In the genomic region with DNA sequence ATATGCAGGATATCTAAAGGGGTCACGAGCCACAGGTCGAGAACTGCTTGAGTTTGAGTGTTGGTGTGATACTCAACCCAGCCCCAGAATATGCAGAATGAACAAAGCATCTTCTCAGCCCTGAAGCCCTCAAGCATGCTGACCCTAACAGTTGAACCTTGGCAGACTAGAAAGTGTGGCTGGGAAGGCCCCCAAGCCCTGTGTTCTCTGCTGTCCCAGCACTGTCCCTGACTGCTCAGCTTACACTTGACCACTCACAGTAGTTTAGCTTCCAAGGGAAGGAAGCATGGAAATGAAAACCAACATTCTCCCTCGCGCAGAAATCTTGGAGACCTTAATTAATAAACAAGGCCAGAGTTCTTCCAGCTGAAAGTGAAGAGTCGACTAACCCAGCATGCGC, we compare ENCODE assay signal across 28 mouse cellular contexts.
DNase-seq lines count a peak whose midpoint lies in the region; ATAC-seq lines count a peak whose summit lies in the region.
"Had no signal": no experiment of that assay in that cellular context is flagged by ENCODE, and none has a peak within 500 bp of the region (broad histone marks: within the 10 kb centered on the region; RNA-seq: fewer than 3 reads in every experiment).

No protein-coding gene starts in this region.

- WGBS in kidney, embryonic 14.5 days = 71% methylated on average over 6 of the region's 6 CpGs
- 59% methylated on average over 6 of the region's 6 CpGs for WGBS in lung, embryonic 15.5 days
- WGBS in midbrain, embryonic 10.5 days = 75% methylated on average over 6 of the region's 6 CpGs
- 67% methylated on average over 6 of the region's 6 CpGs for WGBS in midbrain, embryonic 14.5 days
- 72% methylated on average over 6 of the region's 6 CpGs for WGBS in midbrain, embryonic 13.5 days
- WGBS in midbrain, embryonic 16.5 days = 74% methylated on average over 6 of the region's 6 CpGs

- H3K9ac ChIP-seq in kidney, embryonic 14.5 days (ENCODE audit: low read depth, low read length) = no peak overlapping the region
- H3K9ac ChIP-seq in lung, embryonic 15.5 days = no peak overlapping the region
- H3K9ac ChIP-seq in midbrain, embryonic 14.5 days (replicated peaks; ENCODE audit: low read length) = no peak overlapping the region
- H3K9ac ChIP-seq in midbrain, embryonic 13.5 days (replicated peaks) = no peak overlapping the region
- no peak overlapping the region for H3K9ac ChIP-seq in midbrain, embryonic 16.5 days (ENCODE audit: low read depth, low read length)
- H3K9ac ChIP-seq: embryonic facial prominence, embryonic 13.5 days; forebrain, embryonic 12.5 days; forebrain, embryonic 15.5 days; heart, embryonic 12.5 days; heart, embryonic 15.5 days; hindbrain, embryonic 13.5 days had no signal

- no peak for DNase-seq in kidney, postnatal 25 days
- DNase-seq in lung, postnatal 14 days = no peak
- DNase-seq in midbrain, embryonic 10.5 days (ENCODE audit: low spot score) = no peak
- no peak for DNase-seq in midbrain, embryonic 14.5 days
- DNase-seq: adrenal gland, adult 8-10 months; adrenal gland, postnatal 25 days; cerebellum, adult 11-12 months; cerebellum, adult 8-10 months; cerebellum, postnatal 10 days; cerebellum, postnatal 36 days; embryo, embryonic 11 days; gastrocnemius, postnatal 25 days; heart, adult 18-20 months; heart, postnatal 10 days; heart, postnatal 36 days had no signal

- ATAC-seq in kidney, embryonic 14.5 days (ENCODE audit: low FRiP score, low TSS enrichment) = 0 out of 2 replicates have a peak, but pooled peaks have one; percentile 66
- peak; percentile 49; the same call in 1 of the 2 replicates for ATAC-seq in lung, embryonic 15.5 days (ENCODE audit: borderline replicate concordance, extremely low read depth, low FRiP score, low TSS enrichment)
- no peak for ATAC-seq in midbrain, embryonic 14.5 days (ENCODE audit: low FRiP score, low TSS enrichment)
- no peak for ATAC-seq in midbrain, embryonic 13.5 days
- no peak for ATAC-seq in midbrain, embryonic 16.5 days
- ATAC-seq: forebrain, embryonic 15.5 days had no signal

- H3K36me3 ChIP-seq in kidney, embryonic 14.5 days (ENCODE audit: control insufficient read depth, insufficient read depth, low read length) = no peaks in the 10 kb centered on the region
- H3K36me3 ChIP-seq in lung, embryonic 15.5 days = peaks cover 8% of the 10 kb centered on the region; the same call in 1 of the 2 replicates
- peaks cover 25% of the 10 kb centered on the region for H3K36me3 ChIP-seq in midbrain, embryonic 10.5 days
- H3K36me3 ChIP-seq in midbrain, embryonic 14.5 days (ENCODE audit: control insufficient read depth, insufficient read depth, low read length) = peaks cover 29% of the 10 kb centered on the region; the same call in 1 of the 2 replicates
- H3K36me3 ChIP-seq in midbrain, embryonic 13.5 days = peaks cover 28% of the 10 kb centered on the region
- peaks cover 14% of the 10 kb centered on the region; the same call in 1 of the 2 replicates for H3K36me3 ChIP-seq in midbrain, embryonic 16.5 days (ENCODE audit: control insufficient read depth, insufficient read depth, low read length)
- H3K36me3 ChIP-seq: heart, embryonic 12.5 days had no signal

- no peaks in the 10 kb centered on the region for H3K9me3 ChIP-seq in kidney, embryonic 14.5 days (ENCODE audit: control insufficient read depth, low read length)
- no peaks in the 10 kb centered on the region for H3K9me3 ChIP-seq in lung, embryonic 15.5 days
- H3K9me3 ChIP-seq in midbrain, embryonic 10.5 days (replicated peaks) = no peaks in the 10 kb centered on the region
- no peaks in the 10 kb centered on the region for H3K9me3 ChIP-seq in midbrain, embryonic 14.5 days (ENCODE audit: control insufficient read depth, low read length)
- H3K9me3 ChIP-seq in midbrain, embryonic 13.5 days = no peaks in the 10 kb centered on the region
- H3K9me3 ChIP-seq in midbrain, embryonic 16.5 days (replicated peaks; ENCODE audit: control insufficient read depth, low read length, poor library complexity, severe bottlenecking) = no peaks in the 10 kb centered on the region
- H3K9me3 ChIP-seq: embryonic facial prominence, embryonic 10.5 days; embryonic facial prominence, embryonic 13.5 days; forebrain, embryonic 12.5 days; forebrain, embryonic 15.5 days; heart, embryonic 12.5 days; heart, embryonic 15.5 days; hindbrain, embryonic 10.5 days; hindbrain, embryonic 13.5 days had no signal

- H3K27ac ChIP-seq in kidney, embryonic 14.5 days (ENCODE audit: low read depth, low read length) = no peak overlapping the region; the same call in 1 of the 2 replicates
- H3K27ac ChIP-seq in lung, embryonic 15.5 days = peak overlapping the region; percentile 21; the same call in 1 of the 2 replicates
- H3K27ac ChIP-seq in midbrain, embryonic 10.5 days (replicated peaks) = peak overlapping the region; percentile 80
- H3K27ac ChIP-seq in midbrain, embryonic 14.5 days (replicated peaks; ENCODE audit: low read depth, low read length) = no peak overlapping the region
- peak overlapping the region; percentile 25; the same call in 1 of the 2 replicates for H3K27ac ChIP-seq in midbrain, embryonic 13.5 days
- H3K27ac ChIP-seq in midbrain, embryonic 16.5 days (ENCODE audit: low read length) = no peak overlapping the region
- H3K27ac ChIP-seq: embryonic facial prominence, embryonic 10.5 days; embryonic facial prominence, embryonic 13.5 days; forebrain, embryonic 12.5 days; forebrain, embryonic 15.5 days; heart, embryonic 15.5 days; hindbrain, embryonic 10.5 days; hindbrain, embryonic 13.5 days had no signal

- H3K27me3 ChIP-seq in kidney, embryonic 14.5 days (ENCODE audit: control insufficient read depth, insufficient read depth, low read length) = no peaks in the 10 kb centered on the region
- H3K27me3 ChIP-seq in lung, embryonic 15.5 days = no peaks in the 10 kb centered on the region
- H3K27me3 ChIP-seq in midbrain, embryonic 10.5 days (ENCODE audit: low read depth, poor library complexity, severe bottlenecking) = no peaks in the 10 kb centered on the region
- no peaks in the 10 kb centered on the region for H3K27me3 ChIP-seq in midbrain, embryonic 14.5 days (ENCODE audit: control insufficient read depth, insufficient read depth, low read length)
- no peaks in the 10 kb centered on the region for H3K27me3 ChIP-seq in midbrain, embryonic 13.5 days
- H3K27me3 ChIP-seq in midbrain, embryonic 16.5 days (ENCODE audit: control insufficient read depth, insufficient read depth, low read depth, low read length) = no peaks in the 10 kb centered on the region
- H3K27me3 ChIP-seq: embryonic facial prominence, embryonic 13.5 days; forebrain, embryonic 12.5 days; forebrain, embryonic 15.5 days; heart, embryonic 12.5 days; heart, embryonic 15.5 days; hindbrain, embryonic 13.5 days had no signal

- H3K4me3 ChIP-seq in kidney, embryonic 14.5 days (ENCODE audit: low read length) = no peak overlapping the region
- H3K4me3 ChIP-seq in lung, embryonic 15.5 days = no peak overlapping the region
- H3K4me3 ChIP-seq in midbrain, embryonic 10.5 days = no peak overlapping the region
- H3K4me3 ChIP-seq in midbrain, embryonic 14.5 days (replicated peaks; ENCODE audit: low read depth, low read length) = no peak overlapping the region
- no peak overlapping the region for H3K4me3 ChIP-seq in midbrain, embryonic 13.5 days (replicated peaks)
- H3K4me3 ChIP-seq in midbrain, embryonic 16.5 days (ENCODE audit: low read depth, low read length) = no peak overlapping the region
- H3K4me3 ChIP-seq: embryonic facial prominence, embryonic 10.5 days; embryonic facial prominence, embryonic 13.5 days; erythroblast, embryonic 14.5 days; forebrain, embryonic 12.5 days; forebrain, embryonic 15.5 days; heart, embryonic 12.5 days; heart, embryonic 15.5 days; hindbrain, embryonic 10.5 days; hindbrain, embryonic 13.5 days had no signal

- H3K4me1 ChIP-seq in kidney, embryonic 14.5 days (ENCODE audit: control insufficient read depth, insufficient read depth, low read length) = no peaks in the 10 kb centered on the region
- no peaks in the 10 kb centered on the region for H3K4me1 ChIP-seq in lung, embryonic 15.5 days
- peaks cover 31% of the 10 kb centered on the region for H3K4me1 ChIP-seq in midbrain, embryonic 10.5 days
- peaks cover 14% of the 10 kb centered on the region; the same call in 1 of the 2 replicates for H3K4me1 ChIP-seq in midbrain, embryonic 14.5 days (ENCODE audit: control insufficient read depth, insufficient read depth, low read length)
- peaks cover 20% of the 10 kb centered on the region for H3K4me1 ChIP-seq in midbrain, embryonic 13.5 days (replicated peaks)
- no peaks in the 10 kb centered on the region; the same call in 1 of the 2 replicates for H3K4me1 ChIP-seq in midbrain, embryonic 16.5 days (ENCODE audit: control insufficient read depth, insufficient read depth, low read length)
- H3K4me1 ChIP-seq: embryonic facial prominence, embryonic 10.5 days; forebrain, embryonic 15.5 days; heart, embryonic 12.5 days had no signal

- H3K4me2 ChIP-seq in kidney, embryonic 14.5 days (replicated peaks; ENCODE audit: low read depth, low read length) = no peak overlapping the region
- H3K4me2 ChIP-seq in lung, embryonic 15.5 days = no peak overlapping the region
- H3K4me2 ChIP-seq in midbrain, embryonic 14.5 days (ENCODE audit: low read length) = no peak overlapping the region
- H3K4me2 ChIP-seq in midbrain, embryonic 13.5 days (replicated peaks) = no peak overlapping the region
- H3K4me2 ChIP-seq in midbrain, embryonic 16.5 days (ENCODE audit: low read length) = no peak overlapping the region
- H3K4me2 ChIP-seq: embryonic facial prominence, embryonic 13.5 days; forebrain, embryonic 12.5 days; forebrain, embryonic 15.5 days; heart, embryonic 12.5 days; heart, embryonic 15.5 days; hindbrain, embryonic 13.5 days had no signal

Comparison
In these comparisons a context has a peak if more than half of its experiments do, and no peak if none do; other contexts are left out.
1. H3K27ac ChIP-seq: peak in lung, embryonic 15.5 days (single experiment), midbrain, embryonic 10.5 days (single experiment) and midbrain, embryonic 13.5 days (single experiment); none in kidney, embryonic 14.5 days (single experiment), midbrain, embryonic 14.5 days (single experiment) and midbrain, embryonic 16.5 days (single experiment).
2. ATAC-seq: peak in kidney, embryonic 14.5 days (single experiment) and lung, embryonic 15.5 days (single experiment); none in midbrain, embryonic 14.5 days (single experiment), midbrain, embryonic 13.5 days (single experiment) and midbrain, embryonic 16.5 days (single experiment).